24 mouse cellular contexts compared by ENCODE assay signal in the genomic region with DNA sequence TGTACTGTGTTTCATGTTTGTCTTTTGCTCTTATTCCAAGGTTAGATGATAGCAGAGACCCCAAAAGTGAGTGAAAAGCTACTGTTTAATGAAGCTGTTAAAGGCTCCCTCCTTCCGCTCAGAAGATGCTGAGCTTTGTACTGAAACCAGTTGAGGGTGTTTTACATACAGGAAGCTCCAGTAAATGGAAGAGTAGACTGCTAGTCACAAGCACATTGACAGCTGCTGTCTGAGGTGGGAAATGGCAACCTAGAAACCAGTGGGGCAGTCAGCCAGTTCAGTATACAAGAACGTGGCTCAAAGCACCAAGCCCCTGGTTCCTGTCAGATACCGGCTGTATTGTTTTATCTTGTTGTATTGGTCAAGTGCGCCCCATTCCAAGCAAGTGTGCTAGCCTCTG.
"Had no signal": no experiment of that assay in that cellular context is flagged by ENCODE, and none has a peak within 500 bp of the region (broad histone marks: within the 10 kb centered on the region; RNA-seq: fewer than 3 reads in every experiment).

No protein-coding gene starts in this region.

- H3K4me2 ChIP-seq: heart, embryonic 12.5 days; hindbrain, embryonic 12.5 days; hindbrain, embryonic 14.5 days; intestine, embryonic 15.5 days; limb, embryonic 13.5 days; limb, embryonic 15.5 days had no signal

- H3K4me3 ChIP-seq: heart, embryonic 10.5 days; heart, embryonic 12.5 days; hindbrain, embryonic 10.5 days; hindbrain, embryonic 12.5 days; intestine, embryonic 15.5 days; layer of hippocampus, adult 2 months; left cerebral cortex, adult 2 months; limb, embryonic 13.5 days; limb, embryonic 15.5 days had no signal

- ATAC-seq: hindbrain, embryonic 16.5 days; inflammation-experienced regulatory T-cells, adult 6 months; intestine, embryonic 15.5 days; intestine, postnatal 0 days had no signal

- H3K27me3 ChIP-seq: heart, embryonic 12.5 days; hindbrain, embryonic 12.5 days; intestine, embryonic 15.5 days; limb, embryonic 13.5 days; limb, embryonic 15.5 days had no signal

- H3K4me1 ChIP-seq: intestine, embryonic 15.5 days had no signal

- H3K9me3 ChIP-seq: heart, embryonic 10.5 days; heart, embryonic 12.5 days; hindbrain, embryonic 10.5 days; hindbrain, embryonic 12.5 days; intestine, embryonic 15.5 days; limb, embryonic 13.5 days; limb, embryonic 15.5 days had no signal

- H3K27ac ChIP-seq: heart, embryonic 10.5 days; hindbrain, embryonic 10.5 days; hindbrain, embryonic 12.5 days; hindbrain, embryonic 14.5 days; intestine, embryonic 15.5 days; layer of hippocampus, adult 2 months; left cerebral cortex, adult 2 months; limb, embryonic 13.5 days; limb, embryonic 15.5 days had no signal

- DNase-seq: gastrocnemius, postnatal 10 days; gastrocnemius, postnatal 25 days; heart, adult 18-20 months; heart, postnatal 10 days; heart, postnatal 4 days; kidney, adult 18-20 months; kidney, adult 8-10 months; kidney, postnatal 10 days; kidney, postnatal 25 days; kidney, postnatal 4 days; left cerebral cortex, postnatal 4 days had no signal

- H3K36me3 ChIP-seq: heart, embryonic 10.5 days; heart, embryonic 12.5 days; hindbrain, embryonic 10.5 days; hindbrain, embryonic 12.5 days; intestine, embryonic 15.5 days; limb, embryonic 13.5 days; limb, embryonic 15.5 days had no signal

- H3K9ac ChIP-seq: heart, embryonic 12.5 days; hindbrain, embryonic 12.5 days; hindbrain, embryonic 14.5 days; intestine, embryonic 15.5 days; limb, embryonic 13.5 days; limb, embryonic 15.5 days had no signal
